Mouse (Mus musculus) olfactory bulb, adult 2 months (tissue): ENCODE results near the gene Itga3.

Experiments used
- CTCF ChIP-seq: fragments of 200-500 bp; IDR thresholded peaks from 2 replicates; pipeline ENCODE4 v1.5.1; 2012; ENCODE audit warnings: low read depth, mild to moderate bottlenecking, low read length, moderate library complexity; ENCODE audit not compliant: insufficient read depth
- POLR2A ChIP-seq: fragments of 200-500 bp; IDR thresholded peaks from 2 replicates; pipeline ENCODE4 v1.6.1; 2012; ENCODE audit warnings: mild to moderate bottlenecking, low read depth, low read length, moderate library complexity; ENCODE audit not compliant: insufficient read depth

DNA sequence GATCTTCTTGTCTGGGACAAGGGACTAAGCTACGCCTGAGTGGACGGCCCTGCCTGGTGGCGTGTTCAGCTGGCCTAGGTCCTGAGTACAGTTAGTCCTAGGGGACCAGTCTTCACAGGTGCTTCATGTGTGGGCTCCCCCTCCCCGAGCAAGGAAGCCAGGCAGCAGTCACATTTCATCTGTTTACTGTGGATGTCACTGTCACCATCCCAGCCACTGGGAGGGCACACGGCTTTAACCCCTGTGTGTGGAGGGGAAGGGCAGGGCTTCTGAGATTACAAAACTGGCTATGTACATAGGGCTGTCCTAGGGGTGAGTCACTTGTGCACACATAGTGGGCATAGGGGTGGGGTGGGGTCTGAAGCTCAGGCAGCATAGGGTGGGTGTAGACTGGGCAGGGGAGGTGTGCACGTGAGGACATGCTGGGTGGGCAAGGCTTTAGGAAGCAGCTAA, 50.5 kb downstream of the Itga3 start:
- TF ChIP-seq POLR2A, result no peak
- no peak for TF ChIP-seq CTCF
